Comparison of ENCODE assay signal across 19 mouse cellular contexts in genomic region chr16:24915470-24915869, GRCm38 (mm10).
DNase-seq lines count a peak whose midpoint lies in the region; ATAC-seq and TF ChIP-seq lines count a peak whose summit lies in the region.
"Had no signal": no experiment of that assay in that cellular context is flagged by ENCODE, and none has a peak within 500 bp of the region (broad histone marks: within the 10 kb centered on the region; RNA-seq: fewer than 3 reads in every experiment).

No protein-coding gene starts in this region.

- no peak overlapping the region for H3K4me3 ChIP-seq in lung, postnatal 0 days (ENCODE audit: low read depth, low read length)
- H3K4me3 ChIP-seq in embryonic fibroblast, embryonic 13.5 days (ENCODE audit: insufficient read depth, low read length): no peak overlapping the region

- H3K9ac ChIP-seq in lung, postnatal 0 days (replicated peaks; ENCODE audit: low read depth): no peak overlapping the region

- no peaks in the 10 kb centered on the region for H3K27me3 ChIP-seq in lung, postnatal 0 days (replicated peaks; ENCODE audit: insufficient read depth, low read length)
- H3K27me3 ChIP-seq: CH12.LX, Patski had no signal

- TF ChIP-seq POLR2A in embryonic fibroblast, embryonic 13.5 days (IDR thresholded peaks at IDR 0.05; ENCODE audit: low read depth, low read length): no peak

- DNase-seq in lung, postnatal 0 days (ENCODE audit: low spot score): peak; percentile 58
- no peak for DNase-seq in lung, postnatal 36 days
- no peak for DNase-seq in kidney, postnatal 25 days
- DNase-seq: adrenal gland, adult 2 months; adrenal gland, adult 8-10 months; adrenal gland, postnatal 10 days; adrenal gland, postnatal 14 days; adrenal gland, postnatal 25 days; adrenal gland, postnatal 36 days; B cell, adult 2 months; cerebellum, adult 11 months; cerebellum, adult 11-12 months; cerebellum, adult 18-20 months had no signal

- no peak overlapping the region for H3K27ac ChIP-seq in lung, postnatal 0 days (ENCODE audit: low read length)
- H3K27ac ChIP-seq in embryonic fibroblast, embryonic 13.5 days (ENCODE audit: insufficient read depth, low read length): 0 out of 2 replicates have a peak overlapping the region, but pooled peaks have one; percentile 6

- no peak overlapping the region for H3K4me2 ChIP-seq in lung, postnatal 0 days (replicated peaks; ENCODE audit: low read depth, low read length)

- TF ChIP-seq EP300 in lung, postnatal 0 days (IDR thresholded peaks at IDR 0.05): peak; percentile 67

- 63% methylated on average over 4 of the region's 4 CpGs for WGBS in lung, postnatal 0 days

- no peak for TF ChIP-seq CTCF in lung, postnatal 0 days (IDR thresholded peaks at IDR 0.05)
- TF ChIP-seq CTCF in embryonic fibroblast, embryonic 13.5 days (IDR thresholded peaks at IDR 0.05; ENCODE audit: borderline replicate concordance, insufficient read depth, low read length): no peak

- ATAC-seq in lung, postnatal 0 days: peak; percentile 62
- ATAC-seq: activated CD4-positive, CD25-positive, alpha-beta regulatory T cell, adult 4 months; CD4-positive, CD25-positive, alpha-beta regulatory T cell, adult 4 months; Patski had no signal

- peaks cover 4% of the 10 kb centered on the region; the same call in 1 of the 2 replicates for H3K4me1 ChIP-seq in lung, postnatal 0 days (ENCODE audit: insufficient read depth, low read depth, low read length)
- peaks cover 21% of the 10 kb centered on the region for H3K4me1 ChIP-seq in embryonic fibroblast, embryonic 13.5 days (ENCODE audit: control insufficient read depth, insufficient read depth, low read length)

- H3K36me3 ChIP-seq in lung, postnatal 0 days (ENCODE audit: insufficient read depth, low read length): no peaks in the 10 kb centered on the region
- H3K36me3 ChIP-seq: G1E had no signal

- H3K9me3 ChIP-seq in lung, postnatal 0 days (ENCODE audit: low read length): no peaks in the 10 kb centered on the region
